Mouse (Mus musculus) right cerebral cortex, postnatal 10 days (tissue): ENCODE measurements at regions not wholly inside any gene's neighbourhood (a gene's known extent, or its start where the extent isn't known, plus 50 kb on each side); places are given as distances from the start of the nearest gene placed in this dataset.

ENCODE experiments used
- DNase-seq, 2 experiments: peaks; one replicate each; pipeline ENCODE4 v3.0.0; 2021; ENCODE audit warnings: low spot score in 2 of 2

DNA sequence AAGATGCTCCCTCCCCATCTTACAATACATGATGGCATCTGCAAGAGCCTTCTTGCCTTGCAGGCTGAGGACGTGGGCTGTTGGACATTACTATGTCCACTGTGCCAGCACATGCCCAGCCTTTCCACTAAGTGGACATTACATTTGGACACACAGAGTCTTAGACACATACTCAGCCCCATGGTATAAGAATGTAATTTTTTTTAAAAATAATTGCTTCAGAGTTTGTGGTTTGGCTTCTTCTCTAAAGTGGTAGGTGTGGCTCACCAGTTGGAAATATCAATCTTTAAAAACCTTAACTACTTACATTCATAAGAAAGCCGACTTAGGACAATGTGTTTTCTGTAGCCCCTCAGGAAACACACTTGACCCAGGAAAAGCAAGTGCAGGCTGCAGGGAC lies 299.7 kb upstream of the Thbs1 start:
- DNase-seq = no peak

DNA sequence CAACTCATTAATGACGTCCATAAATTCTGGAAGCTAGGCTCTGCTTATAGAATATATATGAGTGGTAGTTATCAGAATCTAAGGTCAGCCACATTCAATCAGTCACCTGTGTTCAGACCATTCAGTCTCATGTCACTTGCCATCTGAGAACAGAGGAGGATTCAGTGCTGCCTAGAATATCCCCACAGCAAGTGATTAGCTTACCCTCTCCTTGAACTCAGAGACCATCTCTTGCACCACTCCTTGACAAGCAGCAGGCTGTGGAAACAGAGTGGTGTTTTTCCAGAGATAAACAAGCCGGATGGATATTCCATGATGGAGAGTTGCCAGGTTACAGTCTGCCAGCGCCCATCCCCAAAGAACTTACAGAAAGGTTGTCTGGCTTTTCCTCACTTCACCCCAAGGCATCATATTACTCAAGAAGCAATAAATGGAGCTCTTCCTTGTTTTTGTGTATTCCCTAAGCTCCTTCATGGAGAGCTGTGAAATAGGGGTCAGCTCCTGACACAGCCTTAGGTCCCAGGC lies 291.9 kb upstream of the Thbs1 start:
- no peak for DNase-seq

DNA sequence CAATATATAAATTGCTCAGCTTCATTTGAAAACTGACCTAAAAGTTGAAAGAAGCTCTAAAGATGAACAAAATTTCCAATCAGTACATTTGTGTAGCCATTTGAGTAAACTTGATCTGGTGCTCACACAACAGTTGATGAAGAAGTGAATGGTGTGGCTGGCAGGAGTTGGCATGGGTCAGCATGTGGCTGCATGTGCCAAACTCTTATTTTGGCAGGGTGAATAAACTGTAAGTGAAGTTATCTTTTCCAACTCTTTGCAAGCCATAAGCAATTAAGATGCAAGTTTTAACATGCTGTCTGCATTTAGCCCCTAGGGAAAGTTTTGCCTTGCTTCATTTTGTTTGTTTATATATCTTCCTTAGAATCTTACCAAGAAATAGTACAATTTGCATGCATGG lies 291.0 kb upstream of the Thbs1 start:
- no peak for DNase-seq

DNA sequence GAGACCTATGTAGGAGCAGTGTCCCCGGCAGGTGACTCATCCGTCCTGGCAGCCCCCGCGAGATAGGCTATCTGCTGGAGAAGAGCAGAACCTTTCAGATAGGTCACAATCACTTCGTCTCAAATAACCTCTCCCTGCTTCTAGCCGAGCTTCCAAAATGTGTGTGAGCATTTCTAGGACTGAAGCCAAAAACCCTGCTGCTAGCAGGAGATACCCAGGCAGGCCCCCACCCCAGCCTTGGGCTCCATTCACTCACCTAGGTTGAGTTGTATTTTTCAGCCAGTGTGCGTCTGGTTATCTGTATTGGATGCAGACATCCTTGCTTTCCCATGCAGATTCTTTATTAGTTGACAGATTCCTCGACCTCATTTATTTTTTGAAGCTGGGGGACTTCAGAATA lies 286.6 kb upstream of the Thbs1 start:
- DNase-seq = no peak

DNA sequence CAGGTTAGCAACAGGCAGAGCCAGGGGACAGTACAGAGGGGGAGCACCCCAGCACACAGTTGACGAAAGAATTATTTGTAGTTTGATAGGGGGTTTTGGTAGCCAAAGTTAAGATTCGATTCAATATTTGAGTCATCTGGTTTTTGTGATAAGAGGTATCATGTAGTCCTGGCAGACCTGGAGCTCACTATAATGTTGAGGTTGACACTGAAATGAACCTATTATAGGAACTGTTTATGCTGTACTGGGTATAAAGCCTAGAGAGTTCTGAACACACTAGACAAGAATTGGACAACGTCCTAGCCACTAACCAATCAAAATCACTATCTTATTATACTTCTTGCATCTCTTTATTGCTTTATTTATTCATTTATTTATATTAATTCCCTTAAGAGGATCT lies 284.4 kb upstream of the Thbs1 start:
- DNase-seq = no peak

DNA sequence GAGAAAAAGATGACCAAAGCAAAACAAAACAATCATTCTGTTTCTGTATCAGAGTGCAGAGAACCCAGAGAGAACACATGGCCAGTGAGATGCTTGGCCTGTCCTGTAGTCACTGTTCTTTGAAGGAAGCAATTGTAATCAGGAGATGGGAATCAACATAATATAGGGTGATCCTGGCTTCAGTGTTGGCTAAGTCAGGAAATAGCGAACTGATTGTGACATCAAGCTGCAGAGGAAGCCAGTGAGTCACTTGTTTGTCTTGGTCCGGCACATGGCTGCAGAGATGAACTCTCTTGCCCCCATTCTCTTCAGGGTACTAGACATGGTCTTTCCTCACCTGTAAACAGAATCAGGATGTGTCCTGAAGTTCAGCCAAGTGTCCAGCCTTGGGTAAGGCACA lies 273.3 kb upstream of the Thbs1 start:
- DNase-seq = no peak

DNA sequence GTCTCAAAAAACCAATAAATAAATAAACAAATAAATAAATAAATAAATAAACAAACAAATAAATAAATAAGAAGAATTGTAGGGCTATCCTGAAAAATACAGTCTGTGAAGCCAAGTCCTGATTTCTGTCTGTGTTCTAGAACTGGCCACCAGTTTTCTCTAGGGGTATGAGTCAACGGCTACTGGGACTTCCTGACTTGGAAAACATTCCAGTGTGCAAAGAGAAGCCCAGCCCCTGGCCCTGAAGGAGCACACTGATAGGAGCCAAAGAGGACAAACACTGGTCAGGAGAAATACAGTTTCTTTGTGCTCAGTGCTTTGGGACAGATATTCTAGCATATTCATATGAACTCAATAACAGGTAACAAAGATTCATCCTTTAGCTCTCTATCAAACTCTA lies 271.3 kb upstream of the Thbs1 start:
- DNase-seq = no peak

DNA sequence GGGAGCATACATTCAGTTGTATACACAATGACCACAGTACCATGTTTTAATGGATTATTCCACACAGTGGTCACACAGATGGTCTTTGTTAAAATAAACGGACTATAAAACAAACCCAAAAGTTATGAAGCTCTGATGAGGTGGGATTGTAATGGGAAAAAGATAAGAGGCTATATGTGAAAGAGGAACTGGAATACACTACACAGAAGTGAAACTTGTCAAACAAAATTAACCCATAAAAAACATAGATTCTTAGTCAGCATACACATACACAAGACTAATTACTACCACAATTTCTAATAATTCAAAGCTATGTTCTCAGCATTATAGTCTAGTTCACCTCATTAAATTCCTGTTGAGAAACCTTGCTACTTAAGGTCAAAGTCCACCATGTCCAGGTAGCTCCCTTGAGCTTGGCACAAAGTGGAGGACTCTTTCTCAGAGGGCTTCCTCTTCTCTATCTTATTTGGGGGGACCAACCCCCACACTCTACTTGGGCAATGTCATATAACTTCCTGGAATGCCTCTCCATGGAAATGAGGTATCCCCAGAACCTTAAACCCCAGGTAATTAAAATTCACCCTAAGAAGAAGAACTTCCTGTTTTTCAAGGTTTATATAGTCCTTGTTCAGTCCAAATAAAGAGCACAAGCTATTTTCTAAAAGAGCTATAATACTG lies 269.2 kb upstream of the Thbs1 start:
- no peak for DNase-seq

DNA sequence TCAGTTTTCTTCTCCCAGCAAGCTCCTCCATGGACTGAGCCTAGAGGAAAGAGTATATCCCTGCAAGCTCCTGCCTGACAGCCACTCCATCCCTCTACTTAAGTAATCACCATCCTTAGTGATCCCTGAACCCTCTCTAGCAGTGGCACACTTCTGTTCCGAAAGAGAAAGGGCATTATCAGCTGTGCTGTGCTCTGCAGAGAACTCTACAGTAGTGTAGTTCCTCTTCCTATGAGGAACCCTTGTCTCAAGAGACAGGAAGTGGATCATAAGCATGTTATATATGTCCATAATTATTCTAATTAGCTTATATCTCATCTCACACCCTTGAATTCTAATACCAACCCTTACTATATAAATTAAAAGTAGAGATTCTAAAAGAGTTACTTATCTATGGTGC lies 259.2 kb upstream of the Thbs1 start:
- no peak for DNase-seq

DNA sequence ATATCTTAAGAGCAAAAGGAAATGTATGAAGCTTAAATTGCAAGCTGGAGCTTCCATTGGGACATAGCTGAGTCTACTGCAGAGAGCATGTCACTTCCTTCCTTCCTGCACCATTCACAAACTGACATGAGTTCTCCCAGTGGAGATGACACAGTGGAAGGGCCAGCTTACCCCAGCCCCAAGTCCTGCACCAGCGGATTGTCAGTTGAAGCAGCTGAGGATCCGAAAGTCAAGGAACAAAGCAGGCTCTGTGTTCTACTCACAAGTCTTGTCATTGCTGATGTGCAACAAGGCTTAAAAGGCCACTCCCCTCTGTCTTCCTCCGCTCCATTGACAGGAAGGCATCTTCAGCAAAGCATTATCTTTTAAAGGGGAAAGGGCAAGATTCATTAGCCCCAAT lies 249.4 kb upstream of the Thbs1 start:
- no peak for DNase-seq

DNA sequence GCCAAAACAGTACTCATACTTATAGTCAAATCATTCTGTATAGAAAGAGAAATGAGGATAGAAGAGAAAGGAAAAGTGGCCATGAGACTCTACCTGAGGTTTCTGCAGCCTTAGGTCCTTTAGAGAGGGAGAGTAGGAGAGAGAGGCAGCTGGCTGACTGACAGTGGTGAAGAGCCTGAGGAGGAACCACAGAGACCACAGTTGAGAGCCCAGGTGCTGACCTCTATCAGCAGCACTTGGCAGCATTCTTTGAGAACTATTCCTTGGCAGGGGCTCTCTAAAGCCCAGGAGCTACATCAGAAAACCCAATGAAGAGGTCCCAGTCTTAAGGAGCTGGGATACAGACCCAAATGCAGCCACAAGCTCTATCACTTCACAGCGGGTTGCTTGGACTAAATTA lies 246.6 kb upstream of the Thbs1 start:
- no peak for DNase-seq

DNA sequence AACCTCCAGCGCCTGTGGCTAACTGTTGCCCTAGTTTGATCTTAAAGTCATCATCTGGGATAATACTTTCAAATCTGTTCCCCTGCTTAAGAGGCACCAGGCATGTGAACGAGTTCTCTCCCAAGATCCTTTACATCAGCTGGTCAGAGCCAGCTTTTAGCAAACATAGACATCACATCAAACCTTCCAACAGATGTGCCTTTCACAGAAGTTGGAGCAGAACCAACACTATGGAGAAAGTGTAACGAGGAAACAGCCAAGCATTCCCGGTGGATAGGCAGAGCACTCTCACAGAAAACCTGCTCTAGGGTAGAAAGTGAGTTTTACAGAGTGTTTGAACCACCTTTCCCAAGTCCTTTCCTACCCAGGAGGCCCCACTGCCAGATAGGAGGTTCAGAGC lies 244.7 kb upstream of the Thbs1 start:
- DNase-seq = no peak

DNA sequence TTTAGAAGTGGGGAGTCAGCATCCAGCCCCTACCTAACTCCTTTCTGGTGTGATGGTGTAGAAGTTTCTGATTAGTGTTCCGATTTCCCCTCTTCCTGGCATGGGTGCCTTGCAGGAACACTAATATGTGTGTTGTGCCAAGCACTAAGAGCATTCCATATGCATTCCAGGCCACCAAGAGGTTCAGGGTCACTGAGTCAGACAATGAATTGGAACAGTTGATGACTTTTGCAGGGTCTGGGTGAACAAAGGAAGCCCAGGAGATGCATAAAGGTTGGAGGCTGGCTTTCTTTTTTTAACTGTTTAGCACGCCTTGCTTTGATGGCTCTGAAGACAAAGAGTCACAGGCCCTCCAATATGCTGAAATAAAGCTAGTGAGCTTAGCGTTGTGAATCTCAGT lies 244.3 kb upstream of the Thbs1 start:
- no peak for DNase-seq

DNA sequence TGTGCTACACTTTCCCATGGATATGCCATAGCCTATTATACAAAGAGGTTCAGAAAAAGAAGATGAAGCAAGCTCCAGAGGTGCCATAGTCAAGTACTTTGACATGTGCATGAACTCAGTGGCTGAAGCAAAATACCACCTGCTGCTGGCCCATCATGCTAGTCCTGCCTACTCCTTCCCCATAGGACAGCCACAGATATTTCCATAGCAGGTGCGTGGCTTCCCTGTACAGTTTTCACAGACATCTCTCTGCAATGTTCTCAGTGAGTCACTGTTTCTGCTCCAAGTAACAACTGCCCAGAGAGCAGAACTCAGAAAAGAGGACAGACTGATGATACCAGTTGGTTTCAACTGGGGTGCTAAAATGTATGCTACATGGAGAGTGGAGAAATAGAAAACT lies 242.8 kb upstream of the Thbs1 start:
- no peak for DNase-seq

DNA sequence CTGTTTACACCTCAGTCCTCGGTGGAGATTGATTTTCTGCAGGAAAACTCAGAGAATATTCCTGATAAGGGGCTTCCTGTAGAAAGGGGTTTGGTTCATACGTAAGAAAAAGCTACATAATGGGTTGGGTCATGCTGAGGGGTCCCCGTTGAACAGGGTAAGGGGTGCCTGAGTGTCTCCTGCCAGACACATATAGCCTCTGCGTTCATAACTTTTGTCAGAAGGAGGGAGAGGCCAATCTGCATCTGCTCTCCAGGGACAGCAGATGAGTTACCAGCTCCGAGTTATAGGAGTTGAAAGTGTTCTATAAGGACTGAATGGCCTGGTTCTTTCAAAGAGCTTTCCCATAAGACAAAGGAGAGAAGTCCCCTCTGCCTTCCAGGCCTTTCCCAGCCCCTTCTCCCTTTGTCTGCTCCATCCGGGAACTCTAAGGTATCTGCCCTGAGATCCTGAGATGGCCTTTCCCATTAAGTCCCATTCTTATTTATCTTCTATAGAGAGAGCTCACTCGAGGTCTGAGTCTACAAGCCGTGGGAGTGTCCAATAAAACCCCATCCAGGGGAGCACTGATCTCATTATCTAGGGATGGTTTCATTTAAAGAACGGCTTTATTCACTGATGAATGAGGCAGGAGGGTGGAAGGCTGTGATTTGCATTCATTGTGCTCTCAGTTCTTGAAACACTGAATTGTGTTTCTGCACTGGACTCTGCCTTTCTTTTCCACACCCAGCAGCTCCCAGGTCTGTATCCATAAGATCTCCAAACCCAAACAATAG lies 240.0 kb upstream of the Thbs1 start:
- DNase-seq = no peak

DNA sequence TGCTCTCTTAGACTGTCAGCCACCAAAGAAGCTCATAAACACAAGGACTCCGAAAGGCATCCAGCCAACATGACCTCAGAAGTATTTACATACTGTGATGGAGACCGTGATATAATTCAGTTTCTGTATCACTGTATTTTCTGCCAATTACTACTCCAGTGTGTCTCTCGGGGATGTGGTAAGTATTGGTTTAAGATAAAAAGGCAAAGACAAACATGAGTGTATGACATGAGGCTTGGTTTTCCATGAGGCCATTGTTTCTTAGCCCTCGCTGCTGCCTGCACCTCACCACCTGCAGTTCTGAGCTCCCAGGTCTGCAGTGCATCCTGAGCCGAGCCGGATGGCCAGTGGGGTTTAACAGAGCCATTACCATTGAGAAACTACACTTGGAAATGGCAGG lies 233.9 kb upstream of the Thbs1 start:
- no peak for DNase-seq

DNA sequence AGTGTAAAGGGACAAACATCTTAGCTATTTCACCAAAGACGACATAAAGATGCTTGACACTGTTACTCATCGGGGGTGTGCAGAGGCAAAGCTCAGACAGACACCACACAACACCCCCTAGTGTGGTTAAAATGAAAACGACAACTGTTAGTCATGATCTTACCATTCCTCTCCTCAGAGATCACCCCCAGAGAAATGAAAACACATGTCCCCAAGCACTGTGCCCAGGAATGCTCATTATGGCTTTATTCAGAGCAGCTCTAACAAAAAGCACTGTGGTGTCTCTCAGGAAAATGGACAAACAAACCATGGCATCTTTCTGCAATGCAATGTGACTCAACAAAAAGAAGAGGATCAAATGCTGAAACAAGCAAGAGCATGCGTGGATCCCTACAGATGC lies 229.5 kb upstream of the Thbs1 start:
- DNase-seq = no peak

DNA sequence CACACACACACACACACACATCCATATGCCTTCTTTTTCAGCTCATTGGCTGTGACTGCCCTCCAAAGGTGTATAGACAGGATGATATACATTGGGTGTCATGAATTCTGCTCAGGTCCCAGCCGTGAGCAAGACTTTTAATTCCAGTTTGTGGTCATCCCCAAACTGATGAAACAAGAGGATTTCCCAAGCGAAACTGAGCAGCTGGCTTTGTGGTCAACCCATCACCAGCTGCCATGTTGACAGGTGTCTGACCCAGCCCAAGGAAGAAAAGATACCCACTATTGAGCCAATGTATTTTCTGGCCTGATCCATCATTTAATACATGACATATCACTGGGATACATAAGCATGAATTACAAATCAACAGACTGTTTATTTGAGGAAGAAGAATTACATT lies 228.8 kb upstream of the Thbs1 start:
- no peak for DNase-seq

DNA sequence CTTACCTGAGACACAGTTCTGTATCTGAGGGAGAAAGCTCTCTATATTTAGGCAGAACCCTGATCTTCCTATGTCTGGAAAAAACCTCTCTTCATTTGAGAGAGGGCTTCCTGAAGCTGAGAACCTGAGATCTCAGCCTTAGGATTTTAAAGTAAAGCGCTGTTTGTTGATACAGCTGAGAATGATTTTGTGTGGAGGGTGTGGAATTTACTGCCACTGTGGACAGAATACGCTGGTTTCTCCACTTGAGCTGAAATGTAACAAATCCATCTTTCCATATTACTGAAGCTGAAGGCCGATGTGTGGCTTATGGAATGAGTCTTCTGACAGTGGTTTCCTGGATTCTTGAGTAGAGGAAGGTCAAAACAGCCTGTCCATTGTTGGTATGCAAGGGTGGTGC lies 225.2 kb upstream of the Thbs1 start:
- no peak for DNase-seq

DNA sequence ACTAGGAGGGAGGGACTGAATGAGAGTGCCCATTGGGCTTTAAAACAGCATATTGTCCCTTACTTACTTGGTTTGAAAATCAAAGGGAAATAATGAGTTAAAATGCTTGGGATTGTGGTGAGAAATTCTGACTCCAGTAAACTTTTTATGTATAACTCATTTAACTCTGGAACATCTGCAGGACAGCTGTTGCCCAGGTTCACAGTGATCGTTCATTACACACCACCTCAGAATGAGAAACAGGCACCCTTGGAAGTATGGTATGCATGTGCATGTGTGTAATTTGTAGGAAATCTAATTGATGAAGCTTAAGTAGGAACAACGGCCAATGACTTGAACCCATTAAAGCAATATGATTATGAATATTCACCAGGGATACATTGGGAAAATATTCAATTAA lies 210.4 kb upstream of the Thbs1 start:
- no peak for DNase-seq

DNA sequence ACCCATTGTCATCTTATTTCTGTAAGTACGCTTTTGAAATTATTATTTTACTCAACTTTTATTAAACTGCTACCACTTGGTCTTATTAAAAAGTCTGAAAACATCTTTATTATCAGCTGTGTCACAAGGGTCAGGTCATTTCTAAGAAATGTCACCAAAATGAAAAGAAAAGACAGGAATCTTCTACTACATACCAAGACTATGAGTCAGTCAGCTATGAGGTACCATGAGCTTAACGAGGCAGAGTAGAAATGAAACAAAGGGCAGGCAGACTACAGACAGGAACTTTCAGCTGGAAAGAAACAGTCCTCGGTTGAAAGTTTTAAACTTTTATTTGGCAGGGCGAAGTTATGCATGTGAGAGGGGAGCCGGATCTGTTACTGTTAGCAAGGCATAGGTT lies 208.8 kb upstream of the Thbs1 start:
- no peak for DNase-seq

DNA sequence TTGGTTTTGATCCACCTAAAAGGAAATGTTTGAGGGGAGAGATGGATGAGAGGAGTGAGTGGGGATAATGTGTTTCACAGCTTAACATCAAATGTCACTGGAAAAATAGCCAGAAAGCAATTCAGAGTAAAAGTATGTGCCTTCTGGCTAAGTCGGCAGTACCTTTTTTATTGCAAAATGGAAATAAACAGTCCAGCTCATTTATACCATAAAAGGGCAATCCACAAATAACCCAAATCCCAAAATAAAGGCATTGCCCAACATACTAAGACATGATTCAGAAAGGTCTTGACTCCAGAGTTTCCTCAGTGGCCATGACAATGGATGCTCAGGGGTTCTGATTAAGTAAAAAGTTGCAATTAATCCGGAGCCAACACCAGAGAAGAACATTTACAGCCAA lies 208.0 kb upstream of the Thbs1 start:
- no peak for DNase-seq

DNA sequence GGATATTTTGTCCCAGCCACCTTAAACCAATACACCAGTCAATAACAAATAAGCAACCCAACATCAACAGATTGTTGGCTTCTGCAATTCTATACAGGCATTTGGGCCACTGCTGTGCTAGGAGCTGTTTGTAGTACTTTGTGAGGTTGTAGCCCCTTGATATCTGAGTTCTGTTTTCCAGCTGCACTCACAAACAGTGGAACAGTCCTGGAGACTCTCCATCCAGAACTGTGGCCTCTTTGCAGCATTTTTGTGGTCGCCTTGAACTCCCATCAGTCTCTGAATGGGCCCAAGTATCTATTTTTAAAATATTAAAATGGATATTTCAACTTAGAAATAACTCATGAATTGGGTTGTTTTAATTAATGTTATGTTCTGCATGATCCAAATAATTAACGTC lies 205.2 kb upstream of the Thbs1 start:
- no peak for DNase-seq

DNA sequence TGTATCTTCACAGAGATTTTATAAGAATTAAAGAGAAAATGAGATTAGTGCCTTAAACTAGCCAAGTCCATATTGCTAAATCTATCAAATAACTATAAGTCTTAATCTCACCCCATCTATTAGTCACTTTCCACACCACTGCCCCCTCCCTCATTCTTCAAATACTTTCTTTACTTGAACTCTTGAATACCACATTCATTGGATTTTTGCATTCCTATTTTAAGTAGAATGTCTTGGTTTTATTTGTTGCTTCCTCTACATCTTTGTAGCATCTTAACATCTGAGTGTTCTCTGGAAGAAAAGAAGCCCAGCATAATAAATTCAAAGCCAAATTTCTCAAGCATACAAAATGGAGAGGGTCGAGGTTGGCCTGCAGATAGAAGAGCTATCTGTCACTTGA lies 200.9 kb upstream of the Thbs1 start:
- DNase-seq = no peak
